Mouse (Mus musculus) hindbrain, embryonic 14.5 days (tissue): Measurements from ENCODE around the gene Cabin1. TPM values are rescaled to one million over a fixed set of nuclear protein-coding genes. Genes with fewer than 3 reads are reported as not detected.
"Not testable (repeated sequence)": the region's sequence is repeated elsewhere in the genome, so short reads cannot be mapped to it uniquely, and the experiment has no call there.

ENCODE experiments used
- ATAC-seq: fragments of 200-750 bp; cut with Nextera tagmentation; 2 replicates; pipeline ENCODE4 v1.8.0; 2017; ENCODE audit warnings: moderate number of reproducible peaks, mild to moderate bottlenecking, moderate TSS enrichment, moderate library complexity; ENCODE audit not compliant: low FRiP score
- DNase-seq: peaks from one replicate; pipeline ENCODE4 v3.0.0-alpha.2; 2015; ENCODE audit warnings: low spot score
- H3K27ac ChIP-seq: fragments of 300-500 bp; sonication (generic); 2 replicates; pipeline ENCODE4 v1.5.1; 2014; ENCODE audit warnings: mild to moderate bottlenecking, moderate library complexity
- H3K27me3 ChIP-seq: fragments of 300-500 bp; sonication (generic); 2 replicates; pipeline ENCODE4 v1.6.1; 2014; ENCODE audit warnings: mild to moderate bottlenecking, low read length, mixed read lengths; ENCODE audit not compliant: control insufficient read depth, insufficient read depth
- H3K36me3 ChIP-seq: fragments of 300-500 bp; sonication (generic); replicated peaks from 2 replicates; pipeline ENCODE4 v1.6.1; 2014; ENCODE audit not compliant: control insufficient read depth, insufficient read depth
- H3K4me1 ChIP-seq: fragments of 300-500 bp; sonication (generic); replicated peaks from 2 replicates; pipeline ENCODE4 v1.6.1; 2014; ENCODE audit warnings: antibody characterized with exemption, low read length, mixed read lengths; ENCODE audit not compliant: control insufficient read depth, insufficient read depth
- H3K4me2 ChIP-seq: fragments of 300-500 bp; sonication (generic); replicated peaks from 2 replicates; pipeline ENCODE4 v1.6.1; 2014; ENCODE audit warnings: mild to moderate bottlenecking, moderate library complexity
- H3K4me3 ChIP-seq: fragments of 300-500 bp; sonication (generic); replicated peaks from 2 replicates; pipeline ENCODE4 v1.5.1; 2014; ENCODE audit warnings: mild to moderate bottlenecking, low read length
- H3K9ac ChIP-seq: fragments of 300-500 bp; sonication (generic); 2 replicates; pipeline ENCODE4 v1.6.1; 2014
- H3K9me3 ChIP-seq: fragments of 300-500 bp; sonication (generic); 2 replicates; pipeline ENCODE4 v1.6.1; 2016; ENCODE audit warnings: low read length; ENCODE audit not compliant: control insufficient read depth
- WGBS: fragments of 180-500 bp; shearing (Covaris S2); extraction: QIAGEN DNeasy Blood & Tissue Kit; methylation state at CpG from one replicate; pipeline ENCODE4 v1.1.7; 2014; 5-methylcytosine and 5-hydroxymethylcytosine counted together
- polyA plus RNA-seq: library from polyadenylated mRNA; unstranded; fragments of >200 nt; fragmentation: Nextera tagmentation; extraction: Ambion mirVana; gene quantifications from 2 replicates; pipeline ENCODE4 v1.2.1, GENCODE M21; 2014

Gene Cabin1
- polyA plus RNA-seq, 1 experiment from 2014 or later = 40.4 TPM

DNA sequence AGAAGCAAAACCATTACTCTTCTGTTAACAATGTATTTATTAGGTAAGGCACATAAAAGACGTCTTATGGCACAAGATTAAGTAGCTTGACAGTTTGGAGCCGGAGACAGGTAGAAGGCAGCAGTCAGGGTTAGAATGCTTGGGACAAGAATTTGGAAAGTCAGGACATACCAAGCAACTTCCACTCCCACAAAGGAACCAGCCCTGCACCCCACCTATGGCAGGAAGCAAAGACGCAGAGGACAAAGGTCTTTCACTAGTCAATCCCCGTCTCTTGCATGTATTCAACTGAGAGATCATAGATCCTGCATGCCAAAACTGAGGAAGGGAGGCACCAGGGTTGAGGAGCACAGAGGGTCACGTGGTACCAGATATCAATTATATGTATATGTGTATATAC is 10.0 kb upstream of the Cabin1 start:
- H3K27ac ChIP-seq = no peak overlapping the region
- H3K4me1 ChIP-seq = peaks cover 10% of the 10 kb centered on the region
- ATAC-seq (no peak), DNase-seq (no peak)
- no peaks in the 10 kb centered on the region for H3K36me3 ChIP-seq
- H3K9me3 ChIP-seq = peaks cover 3% of the 10 kb centered on the region
- H3K4me2 ChIP-seq = no peak overlapping the region
- WGBS = 95% methylated on average over 5 of the region's 5 CpGs
- no peak overlapping the region for H3K9ac ChIP-seq
- H3K4me3 ChIP-seq = no peak overlapping the region
- peaks cover 14% of the 10 kb centered on the region for H3K27me3 ChIP-seq

DNA sequence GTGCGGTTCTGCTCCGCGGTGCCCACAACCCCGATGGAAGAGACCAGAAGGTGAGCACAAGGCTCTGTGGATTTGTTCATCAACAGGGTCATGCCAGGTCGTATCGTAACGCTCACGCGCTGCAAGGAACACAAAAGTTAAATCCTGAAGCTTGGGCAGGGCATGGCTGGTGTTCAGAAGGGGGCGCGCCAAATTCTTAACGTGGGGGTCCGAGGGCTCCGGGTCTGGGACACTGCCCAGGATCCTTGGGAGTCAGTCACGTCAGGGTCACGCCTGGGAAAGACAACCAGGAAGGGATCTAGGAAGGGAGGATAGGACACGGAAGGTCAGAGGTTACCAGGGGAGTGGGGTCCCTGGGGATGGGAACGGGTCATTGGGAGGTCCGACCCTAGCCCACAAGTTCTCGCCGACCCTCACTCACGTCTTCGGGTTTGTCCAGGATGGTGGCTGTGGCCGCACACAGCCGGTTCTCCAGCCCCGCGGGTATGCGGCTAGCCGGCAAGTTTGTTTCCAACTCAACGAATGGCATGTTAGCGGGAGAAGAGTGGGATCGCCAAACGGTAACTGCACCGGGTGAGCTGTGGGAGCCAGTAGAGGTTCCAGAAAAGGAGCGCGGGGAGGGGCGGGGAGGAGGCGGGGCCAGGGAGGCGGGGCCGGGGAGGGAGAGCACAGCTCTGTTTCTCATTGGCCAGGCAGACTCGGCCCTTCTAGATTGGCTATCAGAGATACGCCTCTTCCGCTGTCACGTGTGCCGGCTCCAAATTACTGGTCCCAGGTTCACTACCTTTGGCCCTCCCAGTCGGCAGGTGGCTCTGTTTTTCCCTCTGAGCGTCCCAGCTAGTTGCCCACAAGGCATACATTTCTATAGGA is 8.9 kb upstream of the Cabin1 start, which contains the start of gene Ddt:
Gene Ddt (minus strand): TSS at position 620 of the 870 bp plus-strand sequence.
- DNase-seq (peak; percentile 84), ATAC-seq (peak; percentile 97)
- H3K4me3 ChIP-seq = peak within 1 kb of the TSS; percentile 48
- peaks cover 10% of the 10 kb centered on the region for H3K4me1 ChIP-seq
- no peaks in the 10 kb centered on the region for H3K36me3 ChIP-seq
- WGBS = under 1% methylated on average over 46 of the region's 47 CpGs
- H3K4me2 ChIP-seq = peak within 1 kb of the TSS; percentile 99
- no peak within 1 kb of the TSS for H3K27ac ChIP-seq
- H3K9me3 ChIP-seq = no peaks in the 10 kb centered on the region
- peak within 1 kb of the TSS; percentile 57 for H3K9ac ChIP-seq
- peaks cover 4% of the 10 kb centered on the region; the same call in 1 of the 2 replicates for H3K27me3 ChIP-seq

DNA sequence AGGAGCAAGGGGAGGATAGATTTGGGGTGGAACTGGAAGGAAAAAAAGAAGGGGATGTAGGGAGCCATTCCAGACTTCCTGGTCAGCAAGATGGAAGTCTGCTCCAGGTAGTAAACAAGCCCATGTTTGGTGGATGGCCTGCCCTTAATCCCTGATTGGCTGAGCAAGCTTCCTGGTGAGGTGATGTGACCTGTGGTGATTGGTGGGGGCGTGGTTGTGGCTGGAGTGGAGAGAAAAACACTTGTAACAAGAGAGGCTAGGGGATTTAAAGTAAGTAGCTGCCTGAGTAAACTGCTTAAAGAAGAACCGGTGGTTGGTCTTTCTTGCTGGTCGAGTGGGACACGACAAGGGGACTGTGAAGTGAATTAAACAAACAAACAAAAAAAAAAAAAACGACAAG is 3.6 kb upstream of the Cabin1 start:
- H3K4me2 ChIP-seq, ATAC-seq: not testable (repeated sequence)

DNA sequence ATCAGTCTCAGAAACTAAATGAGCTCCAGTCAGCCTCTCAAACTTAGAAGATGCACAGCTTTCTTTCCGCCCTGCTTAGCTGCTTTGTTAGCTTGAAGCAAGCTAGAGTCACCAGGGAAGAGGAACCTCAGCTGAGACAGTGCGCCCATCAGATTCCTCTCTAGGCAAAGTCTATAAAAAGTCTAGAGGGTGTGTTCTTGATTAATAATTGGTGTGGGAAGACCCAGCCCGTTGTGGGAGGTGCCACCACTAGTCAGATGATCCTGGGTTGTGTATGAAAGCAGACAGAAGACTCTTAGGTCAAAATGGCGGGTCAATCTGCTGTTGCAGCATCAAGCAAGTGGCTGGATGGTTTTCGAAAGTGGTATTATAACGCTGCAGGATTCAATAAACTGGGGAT is 2.7 kb upstream of the Cabin1 start:
- H3K4me2 ChIP-seq = no peak overlapping the region
- DNase-seq = no peak
- H3K9me3 ChIP-seq = no peaks in the 10 kb centered on the region
- no peak overlapping the region for H3K4me3 ChIP-seq
- peaks cover 15% of the 10 kb centered on the region for H3K4me1 ChIP-seq
- 91% methylated on average over 6 of the region's 6 CpGs for WGBS
- no peak overlapping the region for H3K9ac ChIP-seq
- no peak overlapping the region for H3K27ac ChIP-seq
- no peaks in the 10 kb centered on the region for H3K36me3 ChIP-seq
- no peak for ATAC-seq
- H3K27me3 ChIP-seq = no peaks in the 10 kb centered on the region

More for the DNA sequence above, 3.6 kb upstream of the Cabin1 start:
- H3K27me3 ChIP-seq, H3K9me3 ChIP-seq, H3K9ac ChIP-seq, DNase-seq, H3K36me3 ChIP-seq, H3K4me3 ChIP-seq, H3K27ac ChIP-seq: not testable (repeated sequence)
- H3K4me1 ChIP-seq = peaks cover 18% of the 10 kb centered on the region
- 41% methylated on average over 5 of the region's 5 CpGs for WGBS

DNA sequence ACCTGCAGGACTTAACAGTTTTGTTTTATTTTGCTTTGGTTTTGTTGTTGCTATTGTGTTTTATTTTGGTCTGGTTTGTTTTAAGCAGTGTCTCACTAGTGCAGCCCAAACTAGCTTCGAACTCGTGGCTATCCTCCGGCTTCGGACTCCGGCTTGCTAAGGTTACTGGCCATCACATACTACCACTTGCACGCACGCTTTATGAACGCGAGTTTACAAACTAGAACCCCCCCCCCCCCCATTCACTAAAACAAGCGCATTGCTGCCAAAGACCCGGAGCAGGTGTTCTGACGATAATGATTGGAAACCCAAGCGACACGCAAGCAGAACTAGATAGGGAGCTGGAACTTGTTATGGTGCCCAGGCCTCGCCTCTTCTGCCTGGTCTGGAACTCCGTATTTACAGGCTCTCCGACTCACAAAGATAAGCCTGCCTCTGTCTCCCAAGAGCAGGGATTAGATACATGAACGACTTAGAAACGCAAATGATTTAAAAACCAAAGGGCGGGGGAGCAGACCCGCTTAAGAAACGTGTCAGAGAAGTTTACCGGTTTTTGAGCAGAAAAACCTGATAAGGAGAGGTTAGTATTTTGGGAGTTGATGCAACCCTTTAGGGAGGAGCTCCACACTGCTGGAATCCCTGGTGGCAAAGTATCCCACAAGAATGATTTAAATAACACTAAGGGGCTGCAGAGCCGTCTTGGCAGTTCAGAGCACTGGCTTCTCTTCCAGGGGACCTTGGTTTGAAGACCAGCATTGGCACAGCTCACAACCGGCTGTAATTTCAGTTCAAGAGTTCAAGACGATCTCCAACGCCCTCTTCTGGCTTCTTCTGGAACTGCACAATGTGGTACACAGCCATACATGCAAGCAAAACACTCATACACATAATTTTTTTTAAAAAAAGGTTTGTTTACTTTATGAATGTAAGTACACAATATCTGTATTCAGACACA is 655 bp upstream of the Cabin1 start:
- no peaks in the 10 kb centered on the region for H3K27me3 ChIP-seq
- DNase-seq (peak; percentile 80), ATAC-seq (peak; percentile 2; the same call in 1 of the 2 replicates)
- peak overlapping the region; percentile 48 for H3K9ac ChIP-seq
- peaks cover 15% of the 10 kb centered on the region for H3K4me1 ChIP-seq
- H3K4me3 ChIP-seq = peak overlapping the region; percentile 71
- WGBS = 1% methylated on average over 27 of the region's 27 CpGs
- no peaks in the 10 kb centered on the region for H3K9me3 ChIP-seq
- H3K4me2 ChIP-seq = peak overlapping the region; percentile 56
- H3K36me3 ChIP-seq = no peaks in the 10 kb centered on the region
- H3K27ac ChIP-seq = peak overlapping the region; percentile 14; the same call in 1 of the 2 replicates

DNA sequence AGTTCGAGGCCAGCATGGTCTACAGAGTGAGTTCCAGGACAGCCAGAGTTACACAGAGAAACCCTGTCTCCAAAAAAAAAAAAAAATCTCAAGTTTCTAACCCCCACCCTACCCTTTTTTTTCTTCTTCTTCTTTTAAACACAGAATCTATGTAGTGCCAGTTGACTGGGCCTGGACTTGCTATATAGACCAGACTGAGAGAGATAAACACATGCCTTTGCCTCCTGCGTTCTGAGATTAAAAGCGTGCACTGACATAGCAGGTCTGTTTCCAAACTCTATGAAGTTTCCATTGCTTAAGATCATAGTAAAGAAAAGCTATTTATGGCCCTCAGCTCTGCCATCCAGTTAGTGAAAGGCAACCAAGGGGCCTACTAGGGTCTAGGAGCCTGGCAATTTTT is 1.7 kb downstream of the Cabin1 start:
- DNase-seq (no peak), ATAC-seq (no peak)
- WGBS = 90% methylated on average over 3 of the region's 3 CpGs
- H3K9me3 ChIP-seq = no peaks in the 10 kb centered on the region; the same call in 1 of the 2 replicates
- H3K4me2 ChIP-seq = no peak overlapping the region
- H3K9ac ChIP-seq = no peak overlapping the region
- H3K36me3 ChIP-seq = 0 out of 2 replicates have a peak, but pooled peaks cover 5% of the 10 kb centered on the region
- H3K4me3 ChIP-seq = no peak overlapping the region
- peaks cover 15% of the 10 kb centered on the region for H3K4me1 ChIP-seq
- no peak overlapping the region for H3K27ac ChIP-seq
- H3K27me3 ChIP-seq = no peaks in the 10 kb centered on the region

DNA sequence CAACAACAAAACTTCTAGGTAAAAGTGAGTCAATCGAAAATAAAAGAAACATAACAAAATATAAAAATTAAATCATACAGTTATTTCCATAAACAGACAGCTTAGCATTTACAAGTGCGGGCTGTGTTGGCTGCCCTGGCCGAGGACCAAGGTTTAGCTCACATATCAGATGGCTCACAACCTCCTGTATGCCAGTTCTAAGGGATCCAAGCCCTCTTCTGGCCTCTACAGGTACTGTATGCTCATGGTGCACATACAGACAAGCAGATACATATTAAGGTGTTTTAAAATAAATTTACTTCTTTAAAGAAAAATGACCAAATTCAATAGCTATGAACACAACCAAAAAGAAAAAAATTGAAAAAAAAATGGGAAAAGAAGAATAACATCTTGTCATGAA is 3.8 kb downstream of the Cabin1 start:
- Histone ChIP-seq H3K27me3 (no peaks in the 10 kb centered on the region), H3K36me3 (peaks cover 8% of the 10 kb centered on the region), H3K4me3 (no peak overlapping the region), H3K4me1 (peaks cover 15% of the 10 kb centered on the region), H3K27ac (no peak overlapping the region), H3K4me2 (no peak overlapping the region), H3K9ac (no peak overlapping the region), H3K9me3 (no peaks in the 10 kb centered on the region; the same call in 1 of the 2 replicates)
- 100% methylated on average over 3 of the region's 3 CpGs for WGBS
- ATAC-seq = no peak
- DNase-seq = no peak

DNA sequence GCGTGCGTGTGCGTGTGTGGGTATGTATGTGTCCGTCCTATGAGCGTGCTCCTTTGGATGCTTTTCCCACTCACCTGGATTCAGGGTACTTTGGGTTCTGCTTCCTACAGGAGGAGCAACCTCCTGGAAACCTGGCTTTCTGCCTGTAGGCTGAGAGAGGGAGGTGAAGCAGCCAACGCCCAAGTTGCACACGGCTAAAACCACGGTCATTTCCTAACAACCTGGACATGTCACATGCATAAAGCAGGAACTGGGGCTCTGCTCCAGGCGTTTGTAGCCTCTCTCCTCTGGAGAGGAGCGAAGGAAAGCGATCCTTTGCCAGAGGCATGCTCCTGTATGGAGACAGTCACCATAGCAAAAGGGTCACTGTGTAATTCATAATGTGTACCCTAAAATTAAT is 7.4 kb downstream of the Cabin1 start:
- no peak for ATAC-seq
- Histone ChIP-seq H3K4me3 (no peak overlapping the region), H3K36me3 (peaks cover 44% of the 10 kb centered on the region), H3K4me2 (no peak overlapping the region), H3K9ac (no peak overlapping the region), H3K9me3 (no peaks in the 10 kb centered on the region; the same call in 1 of the 2 replicates), H3K27me3 (no peaks in the 10 kb centered on the region), H3K27ac (no peak overlapping the region), H3K4me1 (no peaks in the 10 kb centered on the region)
- WGBS = 94% methylated on average over 11 of the region's 11 CpGs
- no peak for DNase-seq

DNA sequence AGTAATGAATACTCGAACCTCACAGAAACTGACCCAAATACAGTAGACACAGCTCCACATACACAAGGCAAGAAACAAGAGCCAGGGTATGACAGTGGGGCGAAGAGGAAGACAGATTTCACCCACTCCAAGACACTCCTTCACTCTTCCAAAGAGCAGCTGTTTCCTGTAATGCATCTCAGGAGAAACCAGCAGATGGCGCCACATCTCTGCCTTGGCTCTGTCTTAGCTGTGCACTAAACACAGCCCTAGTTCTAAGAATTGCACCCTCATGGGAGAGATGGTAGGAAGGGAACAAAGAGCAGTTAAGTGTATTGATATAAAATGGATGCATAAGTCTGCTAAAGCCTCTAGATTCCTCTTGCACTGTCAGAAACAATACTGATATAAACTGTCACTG is 20.1 kb downstream of the Cabin1 start:
- no peak overlapping the region for H3K4me3 ChIP-seq
- H3K9ac ChIP-seq = no peak overlapping the region
- H3K36me3 ChIP-seq = peaks cover 82% of the 10 kb centered on the region
- 50% methylated on average over 3 of the region's 3 CpGs for WGBS
- H3K27ac ChIP-seq = 0 out of 2 replicates have a peak overlapping the region, but pooled peaks have one; percentile 12
- ATAC-seq (peak; percentile 86), DNase-seq (peak; percentile 91)
- no peak overlapping the region for H3K4me2 ChIP-seq
- H3K4me1 ChIP-seq = no peaks in the 10 kb centered on the region
- no peaks in the 10 kb centered on the region for H3K9me3 ChIP-seq
- H3K27me3 ChIP-seq = no peaks in the 10 kb centered on the region
